Mouse (Mus musculus): ENCODE measurements around the gene Slc17a7. TPM values are rescaled to one million over a fixed set of nuclear protein-coding genes. Genes with fewer than 3 reads are reported as not detected.

The Slc17a7 gene
- total RNA-seq, 2 experiments from 2014 or later = 1,365 to 1,520 TPM

- intact Hi-C loops (cut with DNase I) = loop anchor here (2.0 kb wide), 1 partner anchor 49 kb away; no protein-coding TSS in a partner anchor
- DNase-seq (ENCODE audit: low spot score in 2 of 2) = no peak
Observed at GRCm38 (mm10) chr7:45129776-45130512, 33.8 kb upstream of the Slc17a7 start.

GRCm38 (mm10) chr7:45131850-45132249 lies 31.9 kb upstream of the Slc17a7 start:
- no peak for DNase-seq (ENCODE audit: low spot score in 2 of 2)
- intact Hi-C loops (cut with DNase I) = no loop called here

GRCm38 (mm10) chr7:45133446-45134159 lies 30.1 kb upstream of the Slc17a7 start:
- intact Hi-C loops (cut with DNase I) = no loop called here
- no peak for DNase-seq (ENCODE audit: low spot score in 2 of 2)

GRCm38 (mm10) chr7:45134544-45135026 lies 29.2 kb upstream of the Slc17a7 start:
- intact Hi-C loops (cut with DNase I) = no loop called here

GRCm38 (mm10) chr7:45135370-45135769 lies 28.4 kb upstream of the Slc17a7 start:
- intact Hi-C loops (cut with DNase I) = no loop called here
- DNase-seq (ENCODE audit: low spot score in 2 of 2) = no peak

More at GRCm38 (mm10) chr7:45134544-45135026, 29.2 kb upstream of the Slc17a7 start:
- no peak for DNase-seq (ENCODE audit: low spot score in 2 of 2)

- intact Hi-C loops (cut with DNase I) = loop anchor here (1.0 kb wide), 1 partner anchor 56 kb away; no protein-coding TSS in a partner anchor
- DNase-seq (ENCODE audit: low spot score in 2 of 2) = peak; percentile 87
Observed at GRCm38 (mm10) chr7:45135993-45136567, 27.7 kb upstream of the Slc17a7 start, which contains the start of the genes Gm45713 and Flt3l. Gene Gm45713 (minus strand): TSS chr7:45136231. Gene Flt3l (minus strand): TSS chr7:45136432.

GRCm38 (mm10) chr7:45137171-45138006 lies 26.4 kb upstream of the Slc17a7 start:
- intact Hi-C loops (cut with DNase I) = no loop called here

GRCm38 (mm10) chr7:45138403-45138802 lies 25.3 kb upstream of the Slc17a7 start:
- intact Hi-C loops (cut with DNase I) = no loop called here
- no peak for DNase-seq (ENCODE audit: low spot score in 2 of 2)

More at GRCm38 (mm10) chr7:45137171-45138006, 26.4 kb upstream of the Slc17a7 start:
- no peak for DNase-seq (ENCODE audit: low spot score in 2 of 2)

- no peak for DNase-seq (ENCODE audit: low spot score in 2 of 2)
- intact Hi-C loops (cut with DNase I) = no loop called here
Observed at GRCm38 (mm10) chr7:45139904-45140723, 23.6 kb upstream of the Slc17a7 start.

GRCm38 (mm10) chr7:45141319-45141718 lies 22.4 kb upstream of the Slc17a7 start:
- intact Hi-C loops (cut with DNase I) = no loop called here
- no peak for DNase-seq (ENCODE audit: low spot score in 2 of 2)

GRCm38 (mm10) chr7:45141914-45142313 lies 21.8 kb upstream of the Slc17a7 start:
- intact Hi-C loops (cut with DNase I) = no loop called here
- DNase-seq (ENCODE audit: low spot score in 2 of 2) = no peak

- DNase-seq (ENCODE audit: low spot score in 2 of 2) = no peak
- intact Hi-C loops (cut with DNase I) = no loop called here
Observed at GRCm38 (mm10) chr7:45144368-45145174, 19.2 kb upstream of the Slc17a7 start.

- intact Hi-C loops (cut with DNase I) = no loop called here
- no peak for DNase-seq (ENCODE audit: low spot score in 2 of 2)
Observed at GRCm38 (mm10) chr7:45145460-45145859, 18.3 kb upstream of the Slc17a7 start.

- DNase-seq (ENCODE audit: low spot score in 2 of 2) = no peak
- intact Hi-C loops (cut with DNase I) = no loop called here
Observed at GRCm38 (mm10) chr7:45147267-45147666, 16.5 kb upstream of the Slc17a7 start.

- intact Hi-C loops (cut with DNase I) = no loop called here
Observed at GRCm38 (mm10) chr7:45147899-45148298, 15.8 kb upstream of the Slc17a7 start.

GRCm38 (mm10) chr7:45148534-45149098 lies 15.1 kb upstream of the Slc17a7 start:
- no peak for DNase-seq (ENCODE audit: low spot score in 2 of 2)
- intact Hi-C loops (cut with DNase I) = no loop called here

More at GRCm38 (mm10) chr7:45147899-45148298, 15.8 kb upstream of the Slc17a7 start:
- DNase-seq (ENCODE audit: low spot score in 2 of 2) = no peak

GRCm38 (mm10) chr7:45149545-45149944 lies 14.2 kb upstream of the Slc17a7 start:
- intact Hi-C loops (cut with DNase I) = no loop called here

More at GRCm38 (mm10) chr7:45149545-45149944, 14.2 kb upstream of the Slc17a7 start:
- no peak for DNase-seq (ENCODE audit: low spot score in 2 of 2)
